Mouse (Mus musculus) bone marrow macrophage, adult 2 months (primary cell): Measurements from ENCODE around the gene Nek1.
A peak's percentile ranks its signal among the peaks of the same experiment; 100 is the strongest.

ENCODE experiments used
- CTCF ChIP-seq: IDR thresholded peaks from 2 replicates; pipeline ENCODE4 v1.5.1; 2012; ENCODE audit warnings: low read depth, mild to moderate bottlenecking, low read length, moderate library complexity
- POLR2A ChIP-seq: IDR thresholded peaks from 2 replicates; pipeline ENCODE4 v1.6.1; 2012; ENCODE audit warnings: mild to moderate bottlenecking, low read depth, low read length, borderline replicate concordance

DNA sequence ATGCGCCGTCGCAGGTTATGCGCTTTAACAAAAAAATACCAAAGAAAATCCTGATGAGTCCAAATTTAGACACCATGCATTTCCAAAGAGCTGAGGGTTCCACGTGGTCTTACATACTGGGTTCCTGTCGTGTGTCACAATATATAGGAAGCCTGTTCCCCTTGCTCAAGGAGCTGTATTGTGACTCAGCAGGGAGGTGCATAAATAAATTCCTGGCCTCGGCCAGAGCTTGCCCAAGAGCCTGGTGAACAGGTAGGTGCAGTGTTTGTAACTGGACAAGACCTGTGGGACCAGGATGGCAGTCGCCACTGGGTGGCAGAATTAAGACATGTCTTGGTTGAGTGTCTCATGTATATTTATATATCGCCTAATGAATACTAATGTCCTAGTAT lies 9.3 kb upstream of the Nek1 start:
- TF ChIP-seq CTCF (peak; percentile 69), POLR2A (no peak)
